Mouse (Mus musculus) layer of hippocampus, postnatal 25 days (tissue): ENCODE measurements at regions not wholly inside any gene's neighbourhood (a gene's known extent, or its start where the extent isn't known, plus 50 kb on each side); places are given as distances from the start of the nearest gene placed in this dataset.
"Not testable (repeated sequence)": the region's sequence is repeated elsewhere in the genome, so short reads cannot be mapped to it uniquely, and the experiment has no call there.

Experiments
- DNase-seq, 2 experiments: peaks; one replicate each; pipeline ENCODE4 v3.0.0; 2022; ENCODE audit warnings: mixed read lengths in 2 of 2, low spot score in 1 of 2; ENCODE audit errors: extremely low spot score in 1 of 2

GRCm38 (mm10) chr7:138503986-138504385, 106.5 kb upstream of the Tcerg1l start:
- DNase-seq, result no peak

- DNase-seq, result no peak
These were observed 105.5 kb upstream of the Tcerg1l start for GRCm38 (mm10) chr7:138503016-138503415.

GRCm38 (mm10) chr7:138501347-138502014, 104.0 kb upstream of the Tcerg1l start:
- DNase-seq, result no peak

DNA sequence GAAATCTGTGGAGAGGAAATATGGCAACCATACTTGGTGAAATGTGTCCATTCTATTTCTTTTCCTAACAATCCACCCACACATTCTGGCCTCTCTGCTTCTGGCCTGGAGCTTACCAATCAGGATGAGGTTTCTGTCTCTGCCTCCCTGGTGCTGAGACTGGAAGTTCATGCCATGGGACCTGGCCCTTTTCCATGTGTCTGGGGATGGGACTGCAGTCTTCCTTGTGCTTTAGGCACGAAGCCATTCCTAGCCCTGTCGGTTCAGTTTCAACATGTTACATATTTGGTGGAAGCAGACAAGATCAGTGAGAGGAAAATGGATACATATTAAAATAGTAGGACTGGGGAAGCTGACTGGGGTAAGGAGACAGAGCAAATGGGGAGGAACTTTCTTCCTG, 100.2 kb upstream of the Tcerg1l start:
- no peak for DNase-seq

DNA sequence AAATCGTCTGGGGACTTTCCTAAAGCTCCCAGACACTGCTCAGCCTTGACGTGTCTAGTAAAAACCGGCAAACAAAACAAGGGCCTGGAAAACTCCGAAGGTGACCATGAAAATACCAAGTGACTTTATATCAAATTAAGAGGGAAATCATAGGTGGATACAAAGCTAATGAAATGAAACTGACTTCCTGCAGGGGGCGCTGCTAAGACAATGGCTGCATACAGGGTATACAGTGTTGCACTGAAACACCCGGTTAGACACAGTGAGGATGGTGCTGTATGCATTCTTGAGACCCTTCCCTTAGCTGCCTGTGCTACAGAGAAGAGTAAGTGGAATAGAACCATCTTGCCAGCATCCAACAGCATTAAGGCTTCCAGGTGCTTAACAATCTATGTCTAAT, 99.7 kb upstream of the Tcerg1l start:
- DNase-seq, result peak in 1 of 2 experiments; percentile 38

DNA sequence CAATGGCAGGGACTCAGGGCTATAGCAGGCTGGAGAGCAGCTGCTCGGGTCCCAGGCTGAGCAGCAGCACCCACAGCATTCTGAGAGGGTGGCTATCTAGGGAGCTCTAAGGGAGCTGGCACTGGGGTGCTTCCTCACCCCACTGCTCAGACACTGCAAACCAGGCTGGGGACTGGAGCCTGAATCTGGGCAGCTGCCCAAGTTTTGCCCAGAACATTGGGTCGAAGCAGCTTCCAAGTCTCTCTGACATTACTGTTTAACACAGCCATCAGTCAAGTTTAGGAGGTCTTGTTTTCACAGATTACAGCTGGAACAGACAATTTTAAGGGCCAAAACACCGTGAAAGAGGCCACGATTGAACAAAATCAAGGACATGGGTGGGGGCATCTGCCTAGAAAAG, 96.1 kb upstream of the Tcerg1l start:
- no peak for DNase-seq

GRCm38 (mm10) chr7:138492261-138492660, 94.7 kb upstream of the Tcerg1l start:
- DNase-seq, result no peak

DNA sequence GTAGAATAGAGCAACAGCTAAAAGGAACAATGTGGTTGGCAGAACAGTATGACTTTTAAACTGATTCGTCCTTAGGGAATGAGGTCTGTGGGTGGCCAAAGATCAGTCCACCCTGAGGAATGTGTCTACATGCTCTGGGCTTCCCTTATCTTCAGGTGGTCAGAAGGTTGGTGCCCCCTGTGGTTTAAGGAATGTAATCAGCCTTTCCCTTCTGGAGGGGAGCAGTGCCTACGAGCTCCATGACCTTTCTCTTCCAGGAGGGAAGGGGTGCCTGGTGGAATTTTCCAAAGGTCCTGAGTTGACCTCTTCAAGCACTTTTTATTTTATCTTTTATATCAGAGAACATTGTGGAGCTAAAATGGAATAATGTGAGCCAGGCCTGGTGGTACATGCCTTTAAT, 91.9 kb upstream of the Tcerg1l start:
- DNase-seq, result no peak

GRCm38 (mm10) chr7:138488201-138488720, 90.7 kb upstream of the Tcerg1l start:
- no peak for DNase-seq

DNA sequence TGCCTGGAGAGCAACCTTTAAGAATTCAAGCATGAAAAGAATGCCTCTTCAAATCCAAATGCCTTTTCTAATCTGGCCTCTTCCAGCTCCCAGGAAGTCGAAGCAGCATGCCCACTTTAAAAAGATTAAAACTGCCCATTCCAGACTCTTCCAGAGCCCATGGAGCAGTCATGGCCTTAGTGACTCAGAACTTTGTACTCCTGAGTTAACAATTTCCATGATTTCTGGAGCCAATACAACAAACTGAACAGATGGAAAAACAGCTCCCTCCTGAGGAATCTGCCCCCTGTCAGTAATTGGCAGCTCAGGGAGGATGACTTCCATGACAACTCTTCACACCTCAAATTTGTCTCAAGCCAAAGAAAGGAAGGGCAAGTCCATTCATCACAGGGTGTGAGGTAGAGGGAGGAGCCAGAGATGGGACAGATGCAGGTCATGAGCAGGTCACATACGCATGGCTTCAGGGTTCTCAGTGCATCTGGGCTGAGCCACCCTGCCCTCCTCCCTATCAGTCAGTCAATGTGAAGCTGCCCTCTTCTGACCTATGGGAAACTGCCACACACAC, 75.4 kb upstream of the Tcerg1l start:
- DNase-seq, result no peak

GRCm38 (mm10) chr7:138472371-138472770, 74.8 kb upstream of the Tcerg1l start:
- DNase-seq, result no peak

- DNase-seq, result no peak
These were observed 71.7 kb upstream of the Tcerg1l start for GRCm38 (mm10) chr7:138469211-138469610.

DNA sequence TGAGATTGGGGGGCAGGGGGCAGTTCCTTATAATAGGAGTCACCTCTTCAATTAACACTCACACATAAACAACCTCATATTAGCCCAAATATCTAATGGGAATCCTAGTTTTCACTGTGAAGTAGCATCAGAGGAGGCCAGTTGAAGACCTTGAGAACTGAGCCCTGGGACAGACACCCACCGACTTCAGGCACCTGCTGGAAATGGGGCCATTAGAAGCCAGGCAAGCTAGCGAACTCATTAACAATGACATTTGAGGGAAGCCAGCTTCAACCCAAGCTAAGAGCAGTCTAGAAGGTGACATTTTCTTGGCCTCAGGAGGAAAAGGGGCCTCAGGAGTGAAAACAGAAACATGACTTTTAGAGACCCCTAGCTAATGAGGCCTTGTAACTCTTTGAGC, 70.9 kb upstream of the Tcerg1l start:
- no peak for DNase-seq

DNA sequence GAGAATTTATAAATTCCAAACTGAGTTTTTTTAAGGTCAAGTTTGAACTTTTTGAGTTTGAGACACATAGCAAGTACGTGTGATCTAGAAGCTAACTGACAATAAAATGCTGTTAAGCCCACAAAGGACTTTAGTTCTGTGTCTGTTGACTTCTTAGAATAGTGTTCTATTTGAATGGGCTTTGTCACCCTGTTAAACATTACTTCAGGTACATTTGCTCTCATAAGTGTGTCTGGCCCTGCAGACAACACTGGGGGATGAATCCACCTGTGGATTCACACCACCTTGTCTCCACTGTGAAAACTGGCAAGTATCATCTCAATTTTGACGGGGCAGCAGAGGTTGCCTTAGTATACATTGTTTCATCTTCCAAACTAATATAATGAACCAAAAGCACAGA, 70.5 kb upstream of the Tcerg1l start:
- DNase-seq, result no peak

- DNase-seq, result no peak
These were observed 69.9 kb upstream of the Tcerg1l start for GRCm38 (mm10) chr7:138467386-138467785.

DNA sequence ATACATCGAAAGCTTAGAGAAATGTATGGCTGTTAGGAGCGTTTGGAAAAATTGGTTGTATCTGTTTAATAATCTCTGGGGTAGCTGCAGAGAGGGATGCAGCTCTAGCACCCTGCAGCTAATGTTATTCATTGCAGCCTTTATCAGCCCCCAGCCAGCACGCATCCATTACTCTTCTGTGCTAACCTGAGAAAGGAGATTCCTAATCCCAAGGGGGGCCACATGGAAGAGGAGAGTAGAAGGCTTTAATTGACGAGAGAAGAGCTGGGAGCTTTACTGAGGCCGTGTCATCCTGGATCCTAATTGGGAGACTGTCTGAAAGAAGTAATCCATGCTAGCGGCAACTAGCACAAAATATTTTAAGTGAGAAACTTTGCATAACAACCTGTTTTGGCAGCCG, 60.4 kb upstream of the Tcerg1l start:
- DNase-seq, result no peak

DNA sequence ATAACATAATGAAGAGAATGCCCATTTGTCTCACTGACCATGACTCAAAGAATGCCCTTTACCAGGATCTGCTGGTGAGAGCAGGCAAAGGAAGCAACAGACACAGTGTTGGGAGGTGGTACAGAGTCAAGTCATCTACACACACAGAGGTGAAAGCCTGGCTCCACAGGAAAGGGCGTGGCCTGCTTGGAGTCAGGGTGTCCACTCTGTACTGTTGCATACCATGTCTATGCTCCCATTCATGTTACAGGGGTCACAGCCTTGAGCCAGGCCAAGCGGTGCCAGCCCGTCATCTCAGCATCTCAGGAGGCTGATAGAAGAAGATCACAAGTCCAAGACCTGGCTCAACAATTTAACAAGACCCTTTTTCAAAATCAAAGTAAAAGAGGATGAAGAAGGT, 57.8 kb upstream of the Tcerg1l start:
- DNase-seq, result no peak

- DNase-seq, result not testable (repeated sequence)
These were observed 57.1 kb upstream of the Tcerg1l start for GRCm38 (mm10) chr7:138454498-138455225.

DNA sequence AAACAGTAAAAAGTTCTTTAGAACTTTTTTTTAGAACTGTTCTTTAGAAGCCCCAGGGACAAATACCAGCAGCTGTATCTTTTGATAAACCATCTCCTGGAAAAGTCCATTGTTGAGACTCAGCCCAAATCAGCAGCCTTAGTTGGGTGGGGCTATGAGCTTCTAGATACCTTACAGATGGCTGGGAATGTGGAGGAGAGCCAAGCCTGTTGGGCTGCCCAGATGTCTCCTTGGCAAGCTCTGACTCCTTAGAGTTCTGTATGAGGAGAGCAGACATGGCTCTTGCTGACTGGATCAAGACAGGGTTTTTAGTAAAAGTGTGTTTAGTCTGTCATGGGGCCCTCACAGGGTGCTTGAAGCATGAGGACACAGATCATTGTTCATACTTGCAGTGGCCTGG, 53.8 kb upstream of the Tcerg1l start:
- no peak for DNase-seq

GRCm38 (mm10) chr7:138448519-138448918, 51.0 kb upstream of the Tcerg1l start:
- no peak for DNase-seq
